In genomic region chr2:156774738-156775454, GRCm38 (mm10) we compare ENCODE assay signal across 8 mouse cellular contexts. TPM values are rescaled to one million over a fixed set of nuclear protein-coding genes. Genes with fewer than 3 reads are reported as not detected.
DNase-seq lines count a peak whose midpoint lies in the region; ATAC-seq and TF ChIP-seq lines count a peak whose summit lies in the region.

Myl9 (plus strand) TSS chr2:156775420.

- H3K9me3 ChIP-seq in kidney, embryonic 14.5 days (ENCODE audit: control insufficient read depth, low read length) = no peaks in the 10 kb centered on the region
- H3K9me3 ChIP-seq in liver, embryonic 16.5 days (replicated peaks; ENCODE audit: control insufficient read depth, low read length) = no peaks in the 10 kb centered on the region

- no peaks in the 10 kb centered on the region for H3K36me3 ChIP-seq in heart, adult 2 months (ENCODE audit: control insufficient read depth, insufficient read depth, low read length)
- H3K36me3 ChIP-seq in kidney, embryonic 14.5 days (ENCODE audit: control insufficient read depth, insufficient read depth, low read length) = no peaks in the 10 kb centered on the region
- H3K36me3 ChIP-seq in liver, embryonic 16.5 days (ENCODE audit: control insufficient read depth, insufficient read depth) = no peaks in the 10 kb centered on the region

- intact Hi-C loops in heart, adult 2 months (cut with DNase I) = no loop called here

- DNase-seq in layer of hippocampus, postnatal 14 days (ENCODE audit: low spot score in 2 of 2) = no peak
- DNase-seq in layer of hippocampus, adult 9-10 months (ENCODE audit: low spot score) = no peak
- peak; percentile 73 for DNase-seq in embryo, embryonic 11.5 days (ENCODE audit: low read depth, low spot score)
- DNase-seq in heart, adult 2 months = peak; percentile 61 to 63
- DNase-seq in cerebellum, postnatal 25 days = no peak

- TF ChIP-seq EP300 in heart, adult 2 months (IDR thresholded peaks at IDR 0.05; ENCODE audit: insufficient read depth, low read depth, low read length) = no peak

- peak within 1 kb of the TSS; percentile 77 for H3K27ac ChIP-seq in heart, adult 2 months
- peak within 1 kb of the TSS; percentile 76 for H3K27ac ChIP-seq in kidney, embryonic 14.5 days (ENCODE audit: low read depth, low read length)
- peak within 1 kb of the TSS; percentile 12; the same call in 1 of the 2 replicates for H3K27ac ChIP-seq in liver, embryonic 16.5 days (ENCODE audit: low read length)
- no peak within 1 kb of the TSS for H3K27ac ChIP-seq in olfactory bulb, adult 2 months (ENCODE audit: insufficient read depth, low read depth, low read length)

- H3K4me2 ChIP-seq in kidney, embryonic 14.5 days (replicated peaks; ENCODE audit: low read depth, low read length) = peak within 1 kb of the TSS; percentile 54
- H3K4me2 ChIP-seq in liver, embryonic 16.5 days (ENCODE audit: low read depth, low read length) = peak within 1 kb of the TSS; percentile 50

- H3K4me3 ChIP-seq in heart, adult 2 months = peak within 1 kb of the TSS; percentile 41
- peak within 1 kb of the TSS; percentile 42 for H3K4me3 ChIP-seq in kidney, embryonic 14.5 days (ENCODE audit: low read length)
- H3K4me3 ChIP-seq in liver, embryonic 16.5 days (ENCODE audit: low read depth, low read length) = peak within 1 kb of the TSS; percentile 28
- H3K4me3 ChIP-seq in olfactory bulb, adult 2 months (ENCODE audit: insufficient read depth, low read depth, low read length) = peak within 1 kb of the TSS; percentile 18; the same call in 1 of the 2 replicates

- TF ChIP-seq POLR2A in heart, adult 2 months (IDR thresholded peaks at IDR 0.05; ENCODE audit: insufficient read depth, low read depth, low read length) = no peak
- no peak for TF ChIP-seq POLR2A in olfactory bulb, adult 2 months (IDR thresholded peaks at IDR 0.05; ENCODE audit: insufficient read depth, low read depth, low read length)

- H3K27me3 ChIP-seq in heart, adult 2 months (ENCODE audit: control insufficient read depth, insufficient read depth, low read length) = no peaks in the 10 kb centered on the region; the same call in 1 of the 2 replicates
- H3K27me3 ChIP-seq in kidney, embryonic 14.5 days (ENCODE audit: control insufficient read depth, insufficient read depth, low read length) = no peaks in the 10 kb centered on the region
- H3K27me3 ChIP-seq in liver, embryonic 16.5 days (ENCODE audit: control insufficient read depth, insufficient read depth, low read depth, low read length) = peaks cover 8% of the 10 kb centered on the region

- H3K4me1 ChIP-seq in heart, adult 2 months (ENCODE audit: control insufficient read depth, insufficient read depth, low read length) = peaks cover 5% of the 10 kb centered on the region
- H3K4me1 ChIP-seq in kidney, embryonic 14.5 days (ENCODE audit: control insufficient read depth, insufficient read depth, low read length) = peaks cover 22% of the 10 kb centered on the region
- H3K4me1 ChIP-seq in liver, embryonic 16.5 days (ENCODE audit: control insufficient read depth, low read depth, low read length) = peaks cover 17% of the 10 kb centered on the region
- H3K4me1 ChIP-seq in olfactory bulb, adult 2 months (ENCODE audit: control insufficient read depth, insufficient read depth, low read length) = peaks cover 10% of the 10 kb centered on the region

- no peak for TF ChIP-seq CTCF in heart, adult 2 months (IDR thresholded peaks at IDR 0.05)
- no peak for TF ChIP-seq CTCF in olfactory bulb, adult 2 months (IDR thresholded peaks at IDR 0.05; ENCODE audit: insufficient read depth, low read depth, low read length)

- ATAC-seq in kidney, embryonic 14.5 days (ENCODE audit: low FRiP score, low TSS enrichment) = peak; percentile 87
- ATAC-seq in liver, embryonic 16.5 days (ENCODE audit: low read depth) = peak; percentile 47

- H3K79me2 ChIP-seq in heart, adult 2 months (replicated peaks; ENCODE audit: control insufficient read depth, insufficient read depth, low read length) = no peaks in the 10 kb centered on the region

- 14% methylated on average over 28 of the region's 28 CpGs for WGBS in heart, adult 2 months
- 2% methylated on average over 28 of the region's 28 CpGs for WGBS in kidney, embryonic 14.5 days
- WGBS in liver, embryonic 16.5 days (ENCODE audit: insufficient replicate concordance) = 14% methylated on average over 28 of the region's 28 CpGs
- 15% methylated on average over 28 of the region's 28 CpGs for WGBS in olfactory bulb, adult 2 months

- H3K9ac ChIP-seq in heart, adult 2 months (ENCODE audit: low read depth, low read length) = peak within 1 kb of the TSS; percentile 66
- peak within 1 kb of the TSS; percentile 58 for H3K9ac ChIP-seq in kidney, embryonic 14.5 days (ENCODE audit: low read depth, low read length)
- H3K9ac ChIP-seq in liver, embryonic 16.5 days (ENCODE audit: low read depth, low read length) = peak within 1 kb of the TSS; percentile 12; the same call in 1 of the 2 replicates

RNA-seq across cellular contexts. Expression of gene Myl9, which starts in this region (rescaled TPM):
- 10 to 100 TPM; 22.3 to 24.9 TPM for total RNA-seq in layer of hippocampus, postnatal 14 days (2021)
- total RNA-seq in heart, adult 2 months (2021) = 100 to 1,000 TPM in 1 of 2 experiments, 10 to 100 TPM in 1; 86.6 to 107 TPM
- 176 and 204 TPM in 2 replicates for polyA plus RNA-seq in heart, adult 2 months (2012; rRNA removed)
- polyA plus RNA-seq in kidney, embryonic 14.5 days (2014; fragmentation: Nextera tagmentation; extraction: Ambion mirVana) = 218 and 250 TPM in 2 replicates
- polyA plus RNA-seq in liver, embryonic 16.5 days (2015; fragmentation: Nextera tagmentation; extraction: Ambion mirVana) = 43.0 and 56.1 TPM in 2 replicates
- not detected in 2 replicates for polyA plus RNA-seq in olfactory bulb, adult 2 months (2012; ENCODE audit: insufficient read depth, insufficient read length, low replicate concordance, missing spikeins)

Comparison
In these comparisons a context has a peak if more than half of its experiments do, and no peak if none do; other contexts are left out.
1. DNase-seq: peak in embryo, embryonic 11.5 days (single experiment) and heart, adult 2 months (2 of 2); none in layer of hippocampus, postnatal 14 days (0 of 2), layer of hippocampus, adult 9-10 months (single experiment) and cerebellum, postnatal 25 days (0 of 2).
2. H3K9ac ChIP-seq: peak in every context shown above with its lines; median percentile 66 in heart, adult 2 months; 58 in kidney, embryonic 14.5 days; 12 in liver, embryonic 16.5 days.
3. Peak in every context shown above with its lines, with median percentiles within 50 percentile points of each other: H3K4me3 ChIP-seq.